ENCODE assay signal across 8 mouse cellular contexts in genomic region chr4:141213770-141214336, GRCm38 (mm10). TPM values are rescaled to one million over a fixed set of nuclear protein-coding genes. Genes with fewer than 3 reads are reported as not detected.
DNase-seq lines count a peak whose midpoint lies in the region; ATAC-seq and TF ChIP-seq lines count a peak whose summit lies in the region.

Rsg1 (plus strand) TSS chr4:141213956.

- DNase-seq in forebrain, embryonic 14.5 days (ENCODE audit: low spot score) = peak; percentile 98
- peak; percentile 88 for DNase-seq in heart, postnatal 25 days (ENCODE audit: low spot score)
- DNase-seq in layer of hippocampus, adult 18-20 months (ENCODE audit: low spot score in 2 of 2) = peak; percentile 92 to 95
- peak; percentile 93 for DNase-seq in lung, adult 2 months
- peak; percentile 93 to 96 for DNase-seq in thymus, adult 18-20 months

- H3K4me1 ChIP-seq in ES-Bruce4 (ENCODE audit: control insufficient read depth, insufficient read depth, low read length) = no peaks in the 10 kb centered on the region
- peaks cover 10% of the 10 kb centered on the region for H3K4me1 ChIP-seq in forebrain, embryonic 14.5 days (ENCODE audit: control insufficient read depth, insufficient read depth, low read length)
- H3K4me1 ChIP-seq in lung, adult 2 months (ENCODE audit: control insufficient read depth, insufficient read depth, low read length) = peaks cover 7% of the 10 kb centered on the region; the same call in 1 of the 2 replicates

- intact Hi-C loops in heart, postnatal 25 days (cut with DNase I) = loop anchor here (5.0 kb wide), 1 partner anchor 33 kb away; no protein-coding TSS in a partner anchor

- peak within 1 kb of the TSS; percentile 76 for H3K4me3 ChIP-seq in ES-Bruce4 (ENCODE audit: low read depth, low read length)
- H3K4me3 ChIP-seq in forebrain, embryonic 14.5 days (ENCODE audit: low read depth, low read length) = peak within 1 kb of the TSS; percentile 47
- H3K4me3 ChIP-seq in lung, adult 2 months (replicated peaks; ENCODE audit: extremely low read depth, low read depth, low read length) = peak within 1 kb of the TSS; percentile 59

- WGBS in forebrain, embryonic 14.5 days = under 1% methylated on average over 24 of the region's 24 CpGs
- under 1% methylated on average over 24 of the region's 24 CpGs for WGBS in lung, adult 2 months

- TF ChIP-seq POLR2A in ES-Bruce4 (IDR thresholded peaks at IDR 0.05; ENCODE audit: insufficient read depth, low read length) = no peak
- peak; percentile 32; the same call in 1 of the 2 replicates for TF ChIP-seq POLR2A in lung, adult 2 months (IDR thresholded peaks at IDR 0.05; ENCODE audit: borderline replicate concordance, extremely low read depth, low read depth, low read length)

- H3K9me3 ChIP-seq in ES-Bruce4 (replicated peaks; ENCODE audit: control insufficient read depth, insufficient read depth, low read length, poor library complexity, severe bottlenecking) = no peaks in the 10 kb centered on the region
- H3K9me3 ChIP-seq in forebrain, embryonic 14.5 days (replicated peaks; ENCODE audit: control insufficient read depth, low read length) = no peaks in the 10 kb centered on the region

- no peaks in the 10 kb centered on the region for H3K36me3 ChIP-seq in ES-Bruce4 (ENCODE audit: control insufficient read depth, insufficient read depth, low read length, poor library complexity, severe bottlenecking)
- H3K36me3 ChIP-seq in forebrain, embryonic 14.5 days (ENCODE audit: control insufficient read depth, insufficient read depth, low read length) = no peaks in the 10 kb centered on the region

- TF ChIP-seq EP300 in ES-Bruce4 (IDR thresholded peaks at IDR 0.05; ENCODE audit: insufficient read depth, low read depth, low read length) = no peak

- no peaks in the 10 kb centered on the region for H3K27me3 ChIP-seq in ES-Bruce4 (ENCODE audit: control insufficient read depth, insufficient read depth, low read length, poor library complexity, severe bottlenecking)
- H3K27me3 ChIP-seq in forebrain, embryonic 14.5 days (replicated peaks; ENCODE audit: control insufficient read depth, insufficient read depth, low read length) = no peaks in the 10 kb centered on the region

- H3K27ac ChIP-seq in ES-Bruce4 (ENCODE audit: insufficient read depth, low read length) = no peak within 1 kb of the TSS
- peak within 1 kb of the TSS; percentile 66; the same call in 1 of the 2 replicates for H3K27ac ChIP-seq in forebrain, embryonic 14.5 days (ENCODE audit: low read depth, low read length)

- H3K4me2 ChIP-seq in forebrain, embryonic 14.5 days (ENCODE audit: low read length) = peak within 1 kb of the TSS; percentile 92

- peak; percentile 71; the same call in 1 of the 2 replicates for ATAC-seq in cerebellum, adult (ENCODE audit: insufficient number of reproducible peaks, low FRiP score, low TSS enrichment)
- peak; percentile 84 for ATAC-seq in forebrain, embryonic 14.5 days
- peak; percentile 72 for ATAC-seq in neutrophil, adult 5-6 weeks (ENCODE audit: extremely low read depth, insufficient number of reproducible peaks, low FRiP score, poor library complexity, severe bottlenecking)

- peak within 1 kb of the TSS; percentile 17 for H3K9ac ChIP-seq in ES-Bruce4 (ENCODE audit: low read depth, poor library complexity, severe bottlenecking)
- peak within 1 kb of the TSS; percentile 69 for H3K9ac ChIP-seq in forebrain, embryonic 14.5 days (ENCODE audit: low read length)

- no peak for TF ChIP-seq CTCF in ES-Bruce4 (IDR thresholded peaks at IDR 0.05; ENCODE audit: low read depth, low read length)
- no peak for TF ChIP-seq CTCF in lung, adult 2 months (IDR thresholded peaks at IDR 0.05; ENCODE audit: insufficient read depth, low read length)

RNA-seq across cellular contexts. Expression of gene Rsg1, which starts in this region (rescaled TPM):
- polyA plus RNA-seq in ES-Bruce4 (2011; ENCODE audit: insufficient read depth, insufficient read length, low read depth, missing spikeins) = 1.6 and 2.8 TPM in 2 replicates
- 6.5 and 6.7 TPM in 2 replicates for polyA plus RNA-seq in forebrain, embryonic 14.5 days (2014; fragmentation: Nextera tagmentation; extraction: Ambion mirVana)
- under 1 TPM; 0.45 to 0.60 TPM for total RNA-seq in heart, postnatal 25 days (2021)
- 1 to 10 TPM; 3.0 to 4.5 TPM for total RNA-seq in layer of hippocampus, adult 18-20 months (2021)
- polyA plus RNA-seq in lung, adult 2 months (2012; rRNA removed) = 1.9 and 3.7 TPM in 2 replicates
- total RNA-seq in neutrophil, adult 5-6 weeks (2017) = 0.70 and 1.2 TPM in 2 replicates

Comparison
In these comparisons a context has a peak if more than half of its experiments do, and no peak if none do; other contexts are left out.
1. Peak in DNase-seq in heart, postnatal 25 days; RNA of the gene not detected or under 1 TPM.